Mouse (Mus musculus): ENCODE data around the gene Foxl2.
A peak's percentile ranks its signal among the peaks of the same experiment; 100 is the strongest.

Foxl2 gene

DNA sequence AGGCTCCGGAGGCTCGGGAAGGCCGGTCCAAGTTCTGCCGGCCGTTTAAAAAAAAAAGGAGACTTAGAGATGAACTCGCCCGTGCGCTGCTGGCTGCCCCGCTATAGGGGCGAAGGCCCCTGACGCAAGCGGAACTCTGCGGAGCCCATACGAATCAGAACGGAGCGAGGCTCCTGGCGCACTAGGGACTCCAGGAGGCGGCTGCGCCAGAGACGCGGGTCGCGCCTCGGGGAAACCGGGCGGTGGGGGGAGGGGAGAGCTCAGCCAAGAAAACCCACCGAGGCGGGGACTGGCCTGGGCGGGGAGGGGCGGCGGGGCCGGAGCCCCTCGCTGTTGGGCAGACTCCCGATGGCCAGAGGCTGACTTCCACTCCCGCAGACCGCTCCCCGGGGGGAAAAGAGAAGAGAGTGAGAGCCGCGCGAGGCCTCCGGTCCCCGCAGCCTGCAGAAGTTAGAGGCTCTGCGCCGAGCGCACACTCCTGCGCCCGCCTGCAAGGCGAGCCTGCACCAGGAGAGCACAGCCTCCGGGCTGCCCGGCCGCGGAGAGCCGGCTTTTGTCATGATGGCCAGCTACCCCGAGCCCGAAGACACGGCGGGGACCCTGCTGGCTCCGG, at the start of gene Foxl2:
Gene Foxl2 (plus strand): TSS at position 186 of the 613 bp plus-strand sequence.
- no peak for DNase-seq (ENCODE audit: low spot score in 2 of 2)

DNA sequence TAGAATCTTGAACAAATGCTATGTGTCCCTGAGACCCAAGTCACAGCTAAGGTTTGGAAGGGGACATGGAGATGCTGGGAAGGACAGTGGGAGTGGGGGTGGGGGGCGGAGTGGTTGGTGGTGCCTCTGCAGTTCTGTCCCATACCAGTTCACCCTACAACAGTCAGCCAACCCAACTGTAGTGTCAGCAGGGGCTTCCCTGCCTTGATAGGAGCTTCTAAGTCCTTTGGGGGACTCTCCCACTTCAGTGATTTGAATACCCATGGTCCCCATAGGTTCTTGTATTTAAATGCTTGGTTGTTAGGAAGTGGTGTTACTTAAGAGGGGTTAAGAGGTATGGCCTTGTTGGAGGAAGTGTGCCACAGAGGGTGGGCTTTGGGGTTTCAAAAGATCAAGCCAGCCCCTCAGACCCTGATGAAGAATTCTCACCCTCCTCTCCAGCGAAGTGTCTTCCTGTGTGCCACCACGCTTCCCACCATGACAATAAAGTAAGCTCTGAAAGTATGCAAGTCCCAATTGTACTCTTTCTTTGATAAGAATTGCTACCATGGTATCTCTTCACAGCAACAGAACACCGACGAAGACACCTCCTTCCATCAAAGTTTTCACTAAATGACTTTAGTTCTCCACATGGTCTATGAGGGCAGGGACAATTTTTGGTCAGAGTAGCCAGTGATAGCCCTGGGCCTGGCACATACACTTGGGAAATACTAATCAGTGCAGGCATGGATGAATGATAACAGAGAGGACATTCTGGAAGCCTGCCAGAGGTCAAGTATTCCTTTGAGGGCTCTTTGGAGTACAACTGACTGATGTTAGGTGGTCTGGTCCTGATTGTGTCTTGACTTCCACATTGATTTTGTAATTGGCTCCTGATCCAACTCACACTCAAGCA, 34.2 kb upstream of the Foxl2 start:
- DNase-seq (ENCODE audit: low spot score in 2 of 2) = no peak

DNA sequence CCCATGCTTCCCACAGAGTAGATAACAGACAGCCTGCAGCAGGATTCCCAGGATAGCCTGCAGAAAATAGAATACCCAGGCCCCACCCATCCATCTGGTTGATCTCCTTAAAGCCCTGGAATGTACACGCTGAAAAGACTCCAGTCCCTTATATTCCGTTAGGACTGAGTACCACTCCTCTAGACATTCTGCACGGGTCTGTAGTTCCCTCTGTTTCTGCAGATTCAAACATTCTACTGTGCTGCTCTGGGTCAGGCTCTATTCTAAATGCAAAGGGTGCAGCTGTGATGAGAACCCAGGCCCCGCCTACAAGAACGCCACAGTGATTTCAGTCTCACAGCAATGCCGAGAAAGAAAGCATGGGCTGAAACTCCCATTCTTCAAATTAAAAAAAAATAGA, 32.0 kb upstream of the Foxl2 start:
- DNase-seq (ENCODE audit: low spot score in 2 of 2) = peak; percentile 10 to 13

DNA sequence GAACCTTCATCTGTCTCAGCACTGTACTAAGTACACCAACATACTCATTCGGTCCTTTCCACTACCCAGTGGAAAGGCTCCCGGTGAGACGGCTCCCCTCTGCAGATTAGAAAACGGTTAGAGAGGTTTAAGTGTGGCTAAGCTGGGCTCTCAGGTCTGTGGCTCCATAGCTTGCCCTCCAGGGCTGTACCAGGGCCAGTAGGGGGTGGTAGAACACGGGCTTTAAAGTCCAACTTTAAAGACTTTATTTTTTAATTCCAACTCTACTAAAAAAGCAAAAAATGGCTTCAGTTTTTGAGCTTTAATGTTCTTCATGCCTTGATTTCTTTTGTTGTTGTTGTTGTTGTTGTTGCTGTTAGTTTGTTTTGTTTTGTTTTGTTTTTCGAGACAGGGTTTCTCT, 30.9 kb upstream of the Foxl2 start:
- no peak for DNase-seq (ENCODE audit: low spot score in 2 of 2)

DNA sequence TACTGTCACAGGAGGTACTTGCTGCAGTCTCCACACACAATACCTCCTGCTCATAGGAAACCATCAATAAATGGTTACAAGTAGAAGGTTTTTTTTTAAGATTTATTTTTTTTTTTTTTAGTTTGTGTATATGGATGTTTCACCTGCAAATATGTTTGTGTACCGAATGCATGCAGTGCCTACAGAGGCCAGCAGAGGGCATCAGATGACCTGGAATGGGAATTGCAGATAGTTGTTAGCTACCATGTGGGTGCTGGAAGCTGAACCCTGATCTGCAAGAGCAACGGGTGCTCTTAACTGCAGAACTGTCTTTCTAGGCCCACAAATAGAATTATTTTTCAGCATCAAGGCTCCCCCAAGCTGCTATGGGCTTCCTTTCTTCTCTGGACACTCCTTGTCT, 25.6 kb upstream of the Foxl2 start:
- no peak for DNase-seq (ENCODE audit: low spot score in 2 of 2)

DNA sequence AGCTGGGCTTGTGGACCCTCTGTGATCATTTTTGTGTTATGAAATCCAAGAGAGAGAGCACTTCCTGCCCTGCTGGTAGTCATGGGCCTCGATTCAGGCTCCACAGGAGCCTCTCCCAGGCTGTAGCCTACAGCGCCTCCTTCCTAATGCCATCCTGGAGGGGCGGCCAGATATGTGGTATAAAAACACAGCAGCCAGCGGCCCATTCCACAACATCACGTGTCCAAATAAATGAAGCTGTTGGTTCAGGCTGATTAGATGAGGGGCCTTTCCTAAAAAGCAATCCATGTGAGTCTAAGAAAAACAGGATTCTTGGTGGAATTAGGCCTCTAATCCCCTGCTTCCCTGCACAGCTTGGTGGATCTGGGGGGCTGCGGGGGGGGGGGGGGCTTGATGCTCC, 22.2 kb upstream of the Foxl2 start:
- DNase-seq (ENCODE audit: low spot score in 2 of 2) = no peak

DNA sequence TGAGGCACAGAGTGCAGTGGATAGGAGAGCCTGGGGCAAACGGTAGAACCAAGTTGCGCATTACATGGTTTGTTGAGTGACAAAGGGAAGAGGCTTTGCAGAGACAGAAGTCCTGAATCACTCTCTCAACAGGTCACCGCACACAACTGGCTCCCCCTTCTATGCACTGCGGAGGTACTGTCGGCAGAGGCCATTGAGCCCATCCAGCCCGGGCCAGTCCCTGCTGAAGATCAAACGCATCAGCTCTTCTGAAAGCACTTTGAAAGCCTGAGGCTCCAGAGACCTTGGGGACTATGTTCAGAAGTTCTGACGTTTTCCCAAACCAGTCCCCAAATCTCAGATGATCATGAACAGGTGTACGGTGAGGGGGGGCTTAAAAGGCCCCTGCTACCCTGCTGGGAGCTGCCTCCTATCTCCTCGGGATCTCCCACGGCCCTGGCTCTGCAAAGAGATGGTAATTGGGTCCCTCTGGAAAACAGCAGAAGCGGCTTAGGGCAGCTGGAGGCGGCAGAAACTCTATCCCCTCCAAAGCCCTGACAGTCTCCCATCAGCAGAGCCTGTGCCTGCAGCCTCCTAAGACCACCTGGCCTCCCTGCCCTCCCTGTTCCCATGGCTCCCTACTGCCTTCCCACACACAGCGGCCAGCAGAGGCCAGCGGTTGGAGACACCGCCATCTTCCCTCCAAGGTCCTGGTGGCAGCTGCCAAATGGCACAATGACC, 19.7 kb upstream of the Foxl2 start:
- no peak for DNase-seq (ENCODE audit: low spot score in 2 of 2)

DNA sequence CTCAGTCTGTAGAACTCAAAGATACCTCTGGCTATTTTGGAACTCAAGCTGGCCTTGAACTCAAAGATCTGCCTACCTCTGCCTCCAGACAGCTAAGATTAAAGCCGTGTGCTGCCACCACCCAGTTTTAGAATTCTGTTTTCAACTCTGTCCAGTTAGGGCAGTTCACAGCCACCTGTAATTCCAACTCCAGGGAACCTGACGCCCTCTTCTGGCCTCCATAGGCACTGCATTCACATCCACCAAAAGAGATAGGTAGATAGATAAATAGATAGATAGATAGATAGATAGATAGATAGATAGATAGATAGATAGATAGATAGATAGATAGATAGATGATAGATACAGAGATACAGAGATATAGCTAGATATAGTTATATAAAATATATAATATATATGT, 15.8 kb upstream of the Foxl2 start:
- DNase-seq (ENCODE audit: low spot score in 2 of 2) = no peak

DNA sequence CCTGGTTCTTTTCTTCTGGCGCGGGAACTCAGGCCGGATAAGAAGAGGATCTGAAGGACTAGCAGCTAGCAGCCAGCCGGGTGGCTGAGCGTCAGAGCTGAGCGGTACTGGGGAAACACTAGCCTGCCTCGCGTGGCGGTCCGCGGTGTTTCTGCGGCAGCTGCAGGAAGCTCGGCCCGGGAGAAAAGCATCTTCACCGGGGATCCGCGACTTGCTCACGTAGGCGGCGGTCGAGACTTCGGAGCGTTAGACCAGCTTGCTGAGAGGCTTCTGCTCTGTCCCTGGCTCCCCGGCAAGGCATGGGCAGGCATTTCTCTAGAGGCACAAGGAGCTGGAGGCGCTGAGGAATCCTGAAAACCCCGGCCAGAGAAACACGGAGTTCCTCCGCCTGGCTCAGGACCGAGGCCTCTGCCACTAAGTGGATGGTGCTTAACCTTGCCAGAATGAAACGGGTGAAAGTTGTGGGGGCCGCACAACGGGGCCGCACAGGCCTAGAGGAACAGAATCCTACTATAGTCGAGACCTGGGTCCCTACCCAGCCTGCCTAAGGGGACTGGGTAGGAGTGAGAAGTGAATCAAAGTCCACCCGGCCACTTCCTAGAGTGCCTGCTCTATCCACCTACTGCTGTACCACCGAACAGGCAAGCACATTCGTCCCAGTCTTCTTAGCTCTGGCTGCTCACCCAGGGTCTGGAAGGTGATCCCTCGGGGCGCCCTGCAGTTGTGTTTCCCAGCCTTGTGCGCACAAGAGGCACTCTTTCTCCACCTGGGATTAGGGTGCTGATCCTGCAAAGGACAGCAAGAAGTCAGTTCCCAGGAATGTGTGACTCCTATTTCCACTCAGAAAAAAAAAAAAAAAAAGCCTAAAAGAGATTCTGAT, 2.7 kb upstream of the Foxl2 start:
- no peak for DNase-seq (ENCODE audit: low spot score in 2 of 2)

DNA sequence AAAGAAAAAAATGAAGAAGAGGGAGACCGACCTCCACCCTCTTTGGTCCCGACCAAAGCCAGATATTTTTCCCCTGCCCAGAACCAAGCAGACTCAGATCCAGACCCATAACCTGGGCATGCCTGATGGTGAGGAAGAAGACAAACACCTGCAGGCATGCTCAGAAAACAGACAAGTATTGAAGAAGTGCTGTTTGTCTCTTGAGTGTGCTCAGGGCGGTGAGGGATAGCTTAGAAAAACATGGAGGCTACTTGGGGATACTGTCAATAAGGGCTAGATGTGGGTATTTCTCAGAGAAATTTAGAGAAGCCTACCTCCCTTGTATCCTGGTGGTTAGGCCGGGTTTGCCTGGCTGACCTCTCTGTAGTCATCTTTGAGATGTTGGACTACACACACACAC, 1.8 kb upstream of the Foxl2 start:
- no peak for DNase-seq (ENCODE audit: low spot score in 2 of 2)

DNA sequence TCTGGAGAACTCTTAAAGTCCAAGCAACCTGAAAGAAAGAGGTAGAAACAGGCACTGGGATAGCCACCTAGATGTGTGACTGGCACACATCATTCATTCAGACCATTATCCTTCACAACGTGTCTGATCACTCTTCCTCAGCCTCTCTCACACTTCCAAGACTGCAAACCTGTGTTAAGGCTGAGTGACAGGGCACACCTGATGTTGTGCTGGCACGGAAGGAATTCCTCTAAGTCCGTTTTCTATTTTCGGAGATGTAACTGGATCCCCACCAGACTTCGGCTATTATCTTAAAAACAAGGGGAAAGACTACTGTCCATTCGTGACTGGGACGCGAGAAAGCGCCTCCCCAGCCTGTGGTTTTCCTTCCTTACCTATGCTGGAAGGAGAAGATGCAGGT, 1.3 kb upstream of the Foxl2 start:
- DNase-seq (ENCODE audit: low spot score in 2 of 2) = no peak

DNA sequence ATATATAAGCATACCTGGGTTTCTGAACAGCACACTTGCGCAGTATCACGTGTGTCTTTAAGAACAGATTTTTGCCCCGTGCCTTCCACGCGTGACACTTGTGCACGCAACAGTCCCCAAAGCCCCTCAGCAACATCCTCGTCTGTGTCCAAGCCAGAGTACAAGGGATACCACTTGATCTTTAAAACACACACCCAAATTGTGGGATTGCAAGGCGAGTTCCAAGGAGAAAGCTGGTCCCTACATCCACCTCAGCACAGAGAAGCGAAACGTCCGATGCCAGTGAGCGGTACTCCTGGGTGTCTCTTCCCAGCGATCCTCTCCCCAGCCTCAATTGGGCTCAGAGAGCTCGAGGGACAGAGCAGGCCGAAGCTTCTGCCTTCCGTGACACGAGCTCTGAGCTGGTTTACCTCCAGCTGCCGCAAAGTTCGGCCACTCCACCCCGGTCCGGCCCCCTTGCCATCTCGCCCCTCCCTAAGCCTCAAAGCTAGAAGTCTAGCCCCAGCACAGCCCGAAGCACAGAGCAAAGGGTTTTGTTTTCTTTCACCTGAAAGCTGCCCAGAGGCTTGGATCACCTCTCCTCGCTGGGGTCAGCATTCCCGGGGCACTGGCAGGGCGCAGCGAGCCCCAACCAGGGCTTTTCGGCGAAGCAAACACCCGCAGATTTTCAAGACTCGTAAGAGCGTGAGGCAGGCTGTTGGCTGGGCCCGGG, 541 bp upstream of the Foxl2 start:
- DNase-seq (ENCODE audit: low spot score in 2 of 2) = no peak

DNA sequence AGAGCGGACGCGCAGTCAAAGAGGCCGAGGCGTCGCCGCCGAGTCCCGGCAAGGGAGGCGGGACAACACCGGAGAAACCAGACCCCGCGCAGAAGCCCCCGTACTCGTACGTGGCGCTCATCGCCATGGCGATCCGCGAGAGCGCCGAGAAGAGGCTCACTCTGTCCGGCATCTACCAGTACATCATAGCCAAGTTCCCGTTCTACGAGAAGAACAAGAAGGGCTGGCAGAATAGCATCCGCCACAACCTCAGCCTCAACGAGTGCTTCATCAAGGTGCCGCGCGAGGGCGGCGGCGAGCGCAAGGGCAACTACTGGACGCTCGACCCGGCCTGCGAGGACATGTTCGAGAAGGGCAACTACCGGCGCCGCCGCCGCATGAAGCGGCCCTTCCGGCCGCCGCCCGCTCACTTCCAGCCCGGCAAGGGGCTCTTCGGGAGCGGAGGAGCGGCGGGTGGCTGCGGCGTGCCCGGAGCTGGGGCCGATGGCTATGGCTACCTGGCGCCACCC, 682 bp downstream of the Foxl2 start:
- no peak for DNase-seq (ENCODE audit: low spot score in 2 of 2)

DNA sequence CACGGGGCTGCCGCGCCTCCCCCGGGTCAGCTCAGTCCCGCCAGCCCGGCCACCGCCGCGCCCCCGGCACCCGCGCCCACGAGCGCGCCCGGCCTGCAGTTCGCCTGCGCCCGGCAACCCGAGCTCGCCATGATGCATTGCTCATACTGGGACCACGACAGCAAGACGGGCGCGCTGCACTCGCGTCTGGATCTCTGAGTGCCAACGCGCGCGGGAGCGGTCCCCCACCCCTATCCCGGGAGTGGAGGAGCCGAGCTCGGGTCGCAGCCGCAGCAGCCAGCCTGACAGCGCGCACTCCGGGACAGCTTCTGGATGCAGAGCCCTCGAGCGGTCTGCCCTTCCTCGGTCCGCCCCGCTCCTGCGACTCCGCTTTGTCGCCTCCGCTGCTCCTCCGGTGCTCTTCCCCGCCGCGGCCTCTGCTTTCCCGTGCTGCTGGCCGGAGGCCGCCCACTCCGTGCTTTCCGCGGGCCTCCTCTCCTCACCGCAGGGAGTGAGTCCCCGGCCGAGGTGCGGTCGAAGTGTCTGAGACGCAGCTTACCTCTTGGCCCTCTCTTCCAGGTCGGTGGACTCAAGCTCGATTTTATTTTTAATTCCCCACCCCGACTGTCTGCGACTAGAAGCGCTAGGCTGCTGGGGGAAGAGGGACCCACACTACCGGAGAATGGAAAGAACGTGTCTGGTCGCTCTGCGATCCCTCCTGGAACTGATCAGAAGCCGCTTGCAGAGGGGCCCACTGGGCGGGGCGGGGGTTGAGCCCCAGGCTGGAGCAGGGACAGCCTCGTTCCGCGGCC, 1.7 kb downstream of the Foxl2 start:
- no peak for DNase-seq (ENCODE audit: low spot score in 2 of 2)

DNA sequence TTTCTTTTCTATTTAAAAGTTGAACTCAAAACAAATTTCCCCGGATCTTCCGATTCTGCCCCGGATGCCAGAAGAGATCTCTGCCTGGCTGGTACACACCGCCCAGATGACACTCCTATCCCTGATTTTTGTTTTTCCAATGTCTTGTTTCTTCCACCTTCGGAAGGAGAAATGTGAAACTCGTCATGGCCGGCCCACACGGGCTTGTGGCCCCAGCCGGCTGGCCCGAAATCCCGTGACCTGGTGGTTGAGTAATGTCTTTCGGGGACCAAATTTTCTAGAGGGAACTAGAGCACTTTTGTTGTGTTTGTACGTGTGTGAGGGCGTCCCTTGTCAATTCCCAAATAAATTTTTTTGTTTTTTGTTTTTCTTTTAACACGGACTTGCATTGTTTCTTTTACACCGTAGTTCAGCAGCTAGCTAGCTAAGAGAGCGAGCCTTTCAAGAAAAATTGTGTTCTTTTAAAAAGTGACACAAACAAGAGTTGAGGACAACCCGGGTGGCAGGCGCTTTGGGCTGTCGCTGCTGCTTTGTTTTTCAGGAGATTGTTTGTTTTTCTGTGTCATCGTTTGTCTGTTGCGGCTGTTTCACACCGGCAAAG, 2.8 kb downstream of the Foxl2 start:
- no peak for DNase-seq (ENCODE audit: low spot score in 2 of 2)

DNA sequence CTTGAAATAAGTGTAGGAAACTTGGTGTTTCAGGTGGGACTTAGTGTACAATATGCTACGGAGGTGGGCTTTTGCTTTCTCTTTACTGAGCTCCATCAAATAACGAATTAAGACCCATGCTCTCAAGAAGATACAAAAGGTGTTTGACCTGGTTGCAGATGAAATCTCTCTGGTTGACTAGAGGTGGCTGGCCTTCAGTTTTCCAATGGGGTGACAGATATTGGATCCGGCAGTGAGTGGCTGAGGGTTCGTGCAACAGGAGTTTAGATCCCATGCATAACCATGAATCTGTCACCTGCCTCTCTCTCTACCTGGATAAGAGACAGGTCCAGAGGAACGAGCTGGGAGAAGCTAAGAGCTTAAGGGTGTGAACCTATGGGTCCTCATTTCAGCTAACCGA, 3.5 kb downstream of the Foxl2 start:
- no peak for DNase-seq (ENCODE audit: low spot score in 2 of 2)

DNA sequence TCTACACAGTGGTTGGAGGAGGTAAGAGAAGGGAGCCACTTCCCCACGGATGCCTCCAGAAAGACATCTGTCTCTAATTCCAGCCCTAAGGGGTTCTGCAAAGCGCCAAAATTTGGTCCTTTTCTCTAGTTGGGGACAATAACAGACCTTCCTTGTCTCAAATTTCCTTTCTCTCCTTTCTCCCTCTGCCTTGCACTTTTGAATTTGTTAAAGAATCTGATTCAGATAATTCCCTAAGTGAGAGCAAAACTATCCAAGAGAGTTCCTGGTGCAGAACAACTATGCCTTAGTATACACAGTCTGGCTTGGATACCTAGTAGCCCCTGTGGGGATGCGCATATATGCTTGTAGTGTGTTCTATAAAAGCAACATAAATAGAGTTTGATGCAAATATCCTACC, 4.8 kb downstream of the Foxl2 start:
- DNase-seq (ENCODE audit: low spot score in 2 of 2) = no peak

DNA sequence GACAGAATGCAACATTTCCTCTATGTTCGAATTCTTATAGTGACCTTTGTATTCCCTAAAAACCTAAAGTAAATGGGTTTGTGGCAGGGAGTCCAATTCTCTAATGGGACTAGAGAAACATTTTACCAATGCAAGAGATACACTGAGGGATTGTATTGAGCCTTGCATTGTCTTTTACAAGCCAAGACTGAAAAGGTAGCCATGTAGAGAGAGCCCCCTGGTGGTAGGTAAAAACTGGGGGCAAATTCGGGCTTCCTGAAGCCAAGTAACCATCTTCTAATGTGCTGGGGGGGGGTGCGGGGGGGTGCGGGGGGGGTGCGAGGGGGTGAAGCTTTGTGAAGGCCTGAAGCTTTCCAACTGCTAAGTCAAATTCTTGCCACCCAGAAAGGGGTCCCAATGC, 5.3 kb downstream of the Foxl2 start:
- no peak for DNase-seq (ENCODE audit: low spot score in 2 of 2)

DNA sequence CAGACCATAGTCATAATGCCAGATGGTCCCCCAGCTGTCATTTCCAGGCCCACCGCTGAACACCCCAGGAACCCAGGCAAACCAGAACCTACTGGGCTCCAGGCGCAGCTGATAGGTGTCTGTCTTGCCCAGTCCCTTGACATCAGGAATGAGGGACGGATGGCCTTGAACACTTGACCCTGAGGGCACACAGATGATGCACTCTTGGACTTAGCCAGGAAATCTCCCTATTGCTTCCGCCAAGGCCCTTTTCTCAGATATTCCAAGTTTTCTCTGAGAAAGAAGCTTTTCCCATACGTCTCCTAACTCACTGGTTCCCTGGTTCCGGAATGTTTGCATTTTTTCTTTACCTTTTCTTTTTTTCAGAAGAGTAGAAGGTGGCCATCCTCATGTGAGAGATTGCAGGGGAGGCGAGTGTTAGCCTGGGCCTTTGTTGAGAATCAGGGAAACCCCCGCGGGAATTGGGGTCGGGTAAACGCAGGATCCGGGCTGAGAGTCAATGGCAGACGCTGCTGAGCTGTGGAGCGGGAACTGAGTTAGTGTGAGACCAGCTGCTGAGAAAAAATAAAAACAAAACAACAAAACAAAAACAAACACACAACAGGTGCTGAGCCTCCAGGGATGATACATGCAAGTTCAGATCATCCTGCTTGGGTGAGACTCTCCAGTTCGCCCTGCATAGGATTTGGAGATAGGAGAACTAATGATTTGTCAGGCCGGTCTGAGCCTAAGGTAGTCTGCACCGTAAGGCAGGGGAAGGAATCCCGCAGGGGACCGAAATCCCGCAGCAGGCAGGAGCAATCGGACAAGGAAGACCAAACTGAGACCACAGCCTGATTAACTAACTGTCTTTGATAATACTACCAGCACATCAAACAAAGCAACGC, 6.7 kb downstream of the Foxl2 start:
- no peak for DNase-seq (ENCODE audit: low spot score in 2 of 2)

Measured in frontal cortex, postnatal 14 days (tissue).